Comparison of ENCODE assay signal across 8 mouse cellular contexts in genomic region chr11:47379630-47379958, GRCm38 (mm10).
DNase-seq lines count a peak whose midpoint lies in the region; ATAC-seq and TF ChIP-seq lines count a peak whose summit lies in the region.

No protein-coding gene starts in this region.

- no peaks in the 10 kb centered on the region for H3K27me3 ChIP-seq in heart, postnatal 0 days (ENCODE audit: control insufficient read depth, insufficient read depth, low read length)
- no peaks in the 10 kb centered on the region for H3K27me3 ChIP-seq in embryonic facial prominence, embryonic 12.5 days
- no peaks in the 10 kb centered on the region for H3K27me3 ChIP-seq in hindbrain, embryonic 16.5 days (replicated peaks; ENCODE audit: control insufficient read depth, insufficient read depth, low read length)
- no peaks in the 10 kb centered on the region for H3K27me3 ChIP-seq in midbrain, postnatal 0 days (ENCODE audit: insufficient read depth, low read length)

- H3K27ac ChIP-seq in heart, postnatal 0 days (ENCODE audit: low read depth), result peak overlapping the region; percentile 87
- peak overlapping the region; percentile 99 for H3K27ac ChIP-seq in embryonic facial prominence, embryonic 12.5 days
- H3K27ac ChIP-seq in hindbrain, embryonic 16.5 days (ENCODE audit: low read depth, low read length), result no peak overlapping the region
- no peak overlapping the region for H3K27ac ChIP-seq in midbrain, postnatal 0 days (ENCODE audit: low read depth, low read length)

- H3K36me3 ChIP-seq in heart, postnatal 0 days (replicated peaks; ENCODE audit: control insufficient read depth, insufficient read depth, low read length), result no peaks in the 10 kb centered on the region
- no peaks in the 10 kb centered on the region for H3K36me3 ChIP-seq in embryonic facial prominence, embryonic 12.5 days
- no peaks in the 10 kb centered on the region for H3K36me3 ChIP-seq in hindbrain, embryonic 16.5 days (ENCODE audit: control insufficient read depth, insufficient read depth, low read length)
- no peaks in the 10 kb centered on the region for H3K36me3 ChIP-seq in midbrain, postnatal 0 days (ENCODE audit: insufficient read depth, low read length)

- DNase-seq in heart, postnatal 0 days (ENCODE audit: low spot score), result no peak
- no peak for DNase-seq in heart, adult 8-10 months (ENCODE audit: low spot score)
- no peak for DNase-seq in midbrain, postnatal 0 days (ENCODE audit: low spot score)
- no peak for DNase-seq in right cerebral cortex, postnatal 25 days
- DNase-seq in T-cell, adult 2 months (ENCODE audit: low spot score), result no peak
- DNase-seq in ovary, adult 18-20 months (ENCODE audit: low spot score), result no peak

- peak overlapping the region; percentile 58 for H3K4me3 ChIP-seq in heart, postnatal 0 days (ENCODE audit: low read depth, low read length)
- H3K4me3 ChIP-seq in embryonic facial prominence, embryonic 12.5 days, result peak overlapping the region; percentile 40
- no peak overlapping the region for H3K4me3 ChIP-seq in hindbrain, embryonic 16.5 days (ENCODE audit: low read length)
- H3K4me3 ChIP-seq in midbrain, postnatal 0 days (ENCODE audit: low read depth, low read length), result peak overlapping the region; percentile 34

- ATAC-seq in heart, postnatal 0 days (ENCODE audit: insufficient read depth, low read depth), result no peak
- peak; percentile 50 for ATAC-seq in embryonic facial prominence, embryonic 12.5 days (ENCODE audit: insufficient number of reproducible peaks, insufficient read depth, low FRiP score, low TSS enrichment)
- ATAC-seq in hindbrain, embryonic 16.5 days, result no peak
- no peak for ATAC-seq in midbrain, postnatal 0 days (ENCODE audit: low FRiP score)

- 29% methylated on average over 4 of the region's 4 CpGs for WGBS in heart, postnatal 0 days
- 11% methylated on average over 4 of the region's 4 CpGs for WGBS in embryonic facial prominence, embryonic 12.5 days
- 39% methylated on average over 4 of the region's 4 CpGs for WGBS in hindbrain, embryonic 16.5 days
- 25% methylated on average over 4 of the region's 4 CpGs for WGBS in midbrain, postnatal 0 days

- no peak for TF ChIP-seq CTCF in heart, postnatal 0 days (IDR thresholded peaks at IDR 0.05; ENCODE audit: low read depth)
- TF ChIP-seq CTCF in midbrain, postnatal 0 days (IDR thresholded peaks at IDR 0.05), result no peak

- H3K9me3 ChIP-seq in heart, postnatal 0 days (replicated peaks; ENCODE audit: control insufficient read depth, low read length), result no peaks in the 10 kb centered on the region
- H3K9me3 ChIP-seq in embryonic facial prominence, embryonic 12.5 days, result no peaks in the 10 kb centered on the region
- H3K9me3 ChIP-seq in hindbrain, embryonic 16.5 days (ENCODE audit: control insufficient read depth, low read length), result no peaks in the 10 kb centered on the region
- H3K9me3 ChIP-seq in midbrain, postnatal 0 days (ENCODE audit: low read length), result no peaks in the 10 kb centered on the region

- no peak for TF ChIP-seq EP300 in heart, postnatal 0 days (IDR thresholded peaks at IDR 0.05; ENCODE audit: low read depth)

- peak overlapping the region; percentile 72 for H3K4me2 ChIP-seq in heart, postnatal 0 days (ENCODE audit: low read depth, low read length)
- H3K4me2 ChIP-seq in embryonic facial prominence, embryonic 12.5 days (replicated peaks), result peak overlapping the region; percentile 58
- peak overlapping the region; percentile 66 for H3K4me2 ChIP-seq in hindbrain, embryonic 16.5 days (ENCODE audit: low read length)
- H3K4me2 ChIP-seq in midbrain, postnatal 0 days (ENCODE audit: low read depth, low read length, poor library complexity, severe bottlenecking), result peak overlapping the region; percentile 84

- 0 out of 2 replicates have a peak overlapping the region, but pooled peaks have one; percentile 52 for H3K9ac ChIP-seq in heart, postnatal 0 days (replicated peaks; ENCODE audit: low read depth, low read length)
- H3K9ac ChIP-seq in embryonic facial prominence, embryonic 12.5 days, result no peak overlapping the region
- H3K9ac ChIP-seq in hindbrain, embryonic 16.5 days (ENCODE audit: low read depth, low read length), result no peak overlapping the region
- H3K9ac ChIP-seq in midbrain, postnatal 0 days (replicated peaks; ENCODE audit: low read length, poor library complexity, severe bottlenecking), result peak overlapping the region; percentile 57; the same call in 1 of the 2 replicates

- H3K4me1 ChIP-seq in heart, postnatal 0 days (ENCODE audit: control insufficient read depth, insufficient read depth), result 0 out of 2 replicates have a peak, but pooled peaks cover 7% of the 10 kb centered on the region
- peaks cover 25% of the 10 kb centered on the region for H3K4me1 ChIP-seq in embryonic facial prominence, embryonic 12.5 days
- peaks cover 4% of the 10 kb centered on the region; the same call in 1 of the 2 replicates for H3K4me1 ChIP-seq in hindbrain, embryonic 16.5 days (ENCODE audit: control insufficient read depth, insufficient read depth, low read depth, low read length)
- H3K4me1 ChIP-seq in midbrain, postnatal 0 days (ENCODE audit: insufficient read depth, low read length), result peaks cover 6% of the 10 kb centered on the region; the same call in 1 of the 2 replicates

Comparison
In these comparisons a context has a peak if more than half of its experiments do, and no peak if none do; other contexts are left out.
1. H3K27ac ChIP-seq: peak in heart, postnatal 0 days (single experiment) and embryonic facial prominence, embryonic 12.5 days (single experiment); none in hindbrain, embryonic 16.5 days (single experiment) and midbrain, postnatal 0 days (single experiment).
2. H3K9ac ChIP-seq: peak in heart, postnatal 0 days (single experiment) and midbrain, postnatal 0 days (single experiment); none in embryonic facial prominence, embryonic 12.5 days (single experiment) and hindbrain, embryonic 16.5 days (single experiment).
3. Peak in every context shown above with its lines, with median percentiles within 50 percentile points of each other: H3K4me2 ChIP-seq.